ENCODE assay signal across 7 mouse cellular contexts in genomic region chr17:8283526-8284253, GRCm38 (mm10). TPM values are rescaled to one million over a fixed set of nuclear protein-coding genes. Genes with fewer than 3 reads are reported as not detected.
A peak's percentile ranks its signal among the peaks of the same experiment; 100 is the strongest.
DNase-seq lines count a peak whose midpoint lies in the region; ATAC-seq lines count a peak whose summit lies in the region.

No protein-coding gene starts in this region.

- WGBS in limb, embryonic 10.5 days, result under 1% methylated on average over 77 of the region's 77 CpGs
- under 1% methylated on average over 77 of the region's 77 CpGs for WGBS in midbrain, embryonic 13.5 days

- DNase-seq in adrenal gland, adult 8-10 months, result peak; percentile 95
- DNase-seq in embryo, embryonic 9.5 days (ENCODE audit: extremely low spot score), result peak; percentile 90
- DNase-seq in kidney, adult 11 months, result peak; percentile 97
- peak; percentile 95 for DNase-seq in limb, embryonic 10.5 days (ENCODE audit: low spot score)
- DNase-seq in spleen, adult 12 weeks (ENCODE audit: low spot score), result peak; percentile 92

- peak overlapping the region; percentile 90 for H3K4me3 ChIP-seq in limb, embryonic 10.5 days
- peak overlapping the region; percentile 93 for H3K4me3 ChIP-seq in midbrain, embryonic 13.5 days (replicated peaks)

- no peaks in the 10 kb centered on the region for H3K9me3 ChIP-seq in limb, embryonic 10.5 days (replicated peaks)
- H3K9me3 ChIP-seq in midbrain, embryonic 13.5 days, result no peaks in the 10 kb centered on the region

- H3K9ac ChIP-seq in midbrain, embryonic 13.5 days (replicated peaks), result peak overlapping the region; percentile 86

- H3K27ac ChIP-seq in limb, embryonic 10.5 days, result peak overlapping the region; percentile 95
- peak overlapping the region; percentile 88 for H3K27ac ChIP-seq in midbrain, embryonic 13.5 days

- peak overlapping the region; percentile 99 for H3K4me2 ChIP-seq in midbrain, embryonic 13.5 days (replicated peaks)

- ATAC-seq in granulocyte monocyte progenitor cell, adult 5-6 weeks (replicated peaks; ENCODE audit: poor library complexity, severe bottlenecking), result peak; percentile 84
- peak; percentile 97 for ATAC-seq in midbrain, embryonic 13.5 days

- H3K36me3 ChIP-seq in limb, embryonic 10.5 days, result no peaks in the 10 kb centered on the region
- no peaks in the 10 kb centered on the region for H3K36me3 ChIP-seq in midbrain, embryonic 13.5 days

- H3K27me3 ChIP-seq in limb, embryonic 10.5 days (ENCODE audit: low read depth, poor library complexity, severe bottlenecking), result peaks cover 21% of the 10 kb centered on the region
- no peaks in the 10 kb centered on the region; the same call in 1 of the 2 replicates for H3K27me3 ChIP-seq in midbrain, embryonic 13.5 days

- H3K4me1 ChIP-seq in limb, embryonic 10.5 days, result peaks cover 22% of the 10 kb centered on the region
- H3K4me1 ChIP-seq in midbrain, embryonic 13.5 days (replicated peaks), result peaks cover 21% of the 10 kb centered on the region

RNA-seq across cellular contexts. Expression of gene Mpc1, which starts 1.0 kb away (rescaled TPM):
- total RNA-seq in adrenal gland, adult 8-10 months (2022), result 100 to 1,000 TPM; 122 to 221 (median 169) TPM
- 153 and 168 TPM in 2 replicates for total RNA-seq in granulocyte monocyte progenitor cell, adult 5-6 weeks (2014; fragmentation: Nextera tagmentation)
- total RNA-seq in granulocyte monocyte progenitor cell, adult 5-6 weeks (2017), result 161 and 207 TPM in 2 replicates
- 81.4 and 84.6 TPM in 2 replicates for polyA plus RNA-seq in limb, embryonic 10.5 days (2016; fragmentation: Nextera tagmentation; extraction: Ambion mirVana)
- 192 and 196 TPM in 2 replicates for polyA plus RNA-seq in midbrain, embryonic 13.5 days (2015; fragmentation: Nextera tagmentation; extraction: Ambion mirVana)

RNA-seq across cellular contexts. Expression of gene Sft2d1, which starts 27.2 kb away (rescaled TPM):
- 10 to 100 TPM; 42.0 to 50.0 (median 45.0) TPM for total RNA-seq in adrenal gland, adult 8-10 months (2022)
- 84.0 and 86.0 TPM in 2 replicates for total RNA-seq in granulocyte monocyte progenitor cell, adult 5-6 weeks (2014; fragmentation: Nextera tagmentation)
- 32.9 and 33.3 TPM in 2 replicates for total RNA-seq in granulocyte monocyte progenitor cell, adult 5-6 weeks (2017)
- polyA plus RNA-seq in limb, embryonic 10.5 days (2016; fragmentation: Nextera tagmentation; extraction: Ambion mirVana), result 57.0 and 57.7 TPM in 2 replicates
- polyA plus RNA-seq in midbrain, embryonic 13.5 days (2015; fragmentation: Nextera tagmentation; extraction: Ambion mirVana), result 153 and 155 TPM in 2 replicates

RNA-seq across cellular contexts. Expression of gene Ccr6, which starts 47.8 kb away (rescaled TPM):
- under 1 TPM in 1 of 4 experiments, not detected in 3; 1.00 TPM for total RNA-seq in adrenal gland, adult 8-10 months (2022)
- total RNA-seq in granulocyte monocyte progenitor cell, adult 5-6 weeks (2014; fragmentation: Nextera tagmentation), result not detected in 2 replicates
- total RNA-seq in granulocyte monocyte progenitor cell, adult 5-6 weeks (2017), result not detected in 2 replicates
- polyA plus RNA-seq in limb, embryonic 10.5 days (2016; fragmentation: Nextera tagmentation; extraction: Ambion mirVana), result not detected in 2 replicates
- not detected in 2 replicates for polyA plus RNA-seq in midbrain, embryonic 13.5 days (2015; fragmentation: Nextera tagmentation; extraction: Ambion mirVana)

RNA-seq across cellular contexts. Expression of gene Prr18, which starts 53.6 kb away (rescaled TPM):
- under 1 TPM; 0.13 to 0.55 (median 0.35) TPM for total RNA-seq in adrenal gland, adult 8-10 months (2022)
- total RNA-seq in granulocyte monocyte progenitor cell, adult 5-6 weeks (2014; fragmentation: Nextera tagmentation), result not detected in 2 replicates
- not detected in 2 replicates for total RNA-seq in granulocyte monocyte progenitor cell, adult 5-6 weeks (2017)
- 0.29 and 0.31 TPM in 2 replicates for polyA plus RNA-seq in limb, embryonic 10.5 days (2016; fragmentation: Nextera tagmentation; extraction: Ambion mirVana)
- polyA plus RNA-seq in midbrain, embryonic 13.5 days (2015; fragmentation: Nextera tagmentation; extraction: Ambion mirVana), result 7.9 and 9.1 TPM in 2 replicates

Comparison
In these comparisons a context has a peak if more than half of its experiments do, and no peak if none do; other contexts are left out.
1. Peak in every context shown above with its lines: DNase-seq, ATAC-seq, H3K4me3 ChIP-seq and H3K27ac ChIP-seq.